Mouse (Mus musculus) myocyte (in vitro differentiated cells): ENCODE measurements at regions not wholly inside any gene's neighbourhood (a gene's known extent, or its start where the extent isn't known, plus 50 kb on each side); places are given as distances from the start of the nearest gene placed in this dataset.

ENCODE experiments used
- MYOG ChIP-seq, 3 experiments: IDR thresholded peaks; one replicate each; pipeline ENCODE4 v1.6.1; 2011; ENCODE audit warnings: control low read depth in 2 of 3, low read depth in 2 of 3, mild to moderate bottlenecking in 2 of 3; ENCODE audit not compliant: insufficient read length in 2 of 3, control insufficient read depth in 1 of 3, insufficient read depth in 1 of 3
- TCF3 ChIP-seq: IDR thresholded peaks from one replicate; pipeline ENCODE4 v1.6.1; 2011; ENCODE audit warnings: low read depth, control low read depth; ENCODE audit not compliant: insufficient read length

DNA sequence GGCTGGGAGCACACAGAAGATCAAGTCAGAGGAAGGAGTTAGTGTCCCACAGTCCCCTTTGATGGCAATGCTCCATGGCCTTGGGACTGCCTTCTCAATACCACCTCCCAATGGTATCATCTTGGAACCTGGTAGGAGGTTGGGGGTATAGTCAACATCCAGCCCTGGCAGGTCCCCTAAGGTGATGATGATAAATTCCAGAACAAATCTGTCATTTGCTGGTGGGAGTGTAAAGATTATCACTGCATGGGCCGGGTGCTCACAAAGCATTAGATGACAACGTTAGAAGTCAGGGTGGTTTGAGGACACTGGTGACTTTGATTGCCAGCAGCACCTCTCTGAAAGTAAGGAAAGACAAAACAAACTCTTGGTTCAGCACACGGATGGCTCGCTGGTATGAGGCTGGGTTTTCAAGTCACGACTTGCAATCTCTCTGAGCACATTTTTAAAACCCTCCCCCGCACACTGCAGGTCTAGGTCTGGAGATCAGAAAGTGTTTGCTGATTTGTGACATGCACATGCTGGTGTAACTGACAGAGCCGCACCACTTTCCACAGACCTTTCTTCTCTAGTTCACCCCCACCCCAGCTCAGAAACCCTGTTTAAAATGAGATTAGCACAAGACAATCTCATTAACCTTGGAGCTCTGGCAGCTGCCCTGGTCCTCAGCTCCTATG, 154.5 kb upstream of the Kbtbd8 start:
- TF ChIP-seq MYOG (IDR thresholded peaks at IDR 0.05; ENCODE audit: control insufficient read depth in 1 of 3, insufficient read depth in 1 of 3, insufficient read length in 2 of 3, low read depth in 2 of 3) (no peak), TCF3 (no peak)
